8 mouse cellular contexts compared by ENCODE assay signal in the genomic region with DNA sequence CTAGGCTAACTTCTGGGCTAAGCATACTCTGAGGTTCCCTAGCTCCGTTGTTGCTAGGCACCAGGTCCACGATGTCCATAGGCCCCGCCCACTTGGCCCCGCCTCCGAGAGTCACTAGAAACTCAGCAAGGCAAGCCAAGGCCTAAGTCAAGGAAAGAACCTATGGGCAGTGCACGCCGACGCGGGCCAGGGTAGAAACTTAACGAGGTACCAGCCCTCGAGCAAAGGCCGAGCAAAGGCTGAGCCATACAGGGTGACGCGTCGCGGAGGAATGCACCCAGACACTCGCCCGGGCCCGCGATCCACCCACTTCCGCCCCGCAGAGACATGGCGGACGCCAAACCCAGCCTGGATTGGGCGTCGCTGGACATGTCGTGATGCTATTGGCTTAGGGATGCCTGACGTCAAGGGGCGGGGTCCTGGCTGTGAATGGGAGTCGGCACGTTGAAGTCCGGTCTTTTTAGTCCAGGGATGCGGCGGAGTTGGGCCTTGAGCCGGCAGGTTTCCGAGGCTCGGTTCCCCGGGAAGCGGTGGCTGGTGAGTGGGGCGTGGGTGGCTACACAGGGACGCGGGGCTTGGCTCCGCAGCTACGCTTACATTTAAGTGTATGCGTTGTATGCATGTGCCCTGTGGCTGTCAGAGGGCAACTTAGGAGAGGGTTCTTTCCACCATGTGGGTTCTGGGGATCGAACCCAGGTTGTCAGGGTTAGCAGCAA. TPM values are rescaled to one million over a fixed set of nuclear protein-coding genes. Genes with fewer than 3 reads are reported as not detected.
A peak's percentile ranks its signal among the peaks of the same experiment; 100 is the strongest.
DNase-seq lines count a peak whose midpoint lies in the region; ATAC-seq lines count a peak whose summit lies in the region.

Gene Ttc16 (minus strand): TSS at position 275 of the 716 bp plus-strand sequence.
Gene Ptrh1 (plus strand): TSS at position 428 of the 716 bp plus-strand sequence.

- peak within 1 kb of the TSS; percentile 71 for H3K27ac ChIP-seq in heart, embryonic 13.5 days (replicated peaks)
- H3K27ac ChIP-seq in liver, embryonic 12.5 days = 0 out of 2 replicates have a peak within 1 kb of the TSS, but pooled peaks have one; percentile 45
- H3K27ac ChIP-seq in stomach, embryonic 15.5 days = peak within 1 kb of the TSS; percentile 66; the same call in 1 of the 2 replicates

- ATAC-seq in erythroid progenitor cell, adult 5-6 weeks (replicated peaks; ENCODE audit: low FRiP score, poor library complexity, severe bottlenecking) = peak; percentile 97
- peak; percentile 92 for ATAC-seq in heart, embryonic 13.5 days (ENCODE audit: extremely low read depth, insufficient number of reproducible peaks, low FRiP score, low TSS enrichment)
- ATAC-seq in liver, embryonic 12.5 days = peak; percentile 95
- ATAC-seq in stomach, embryonic 15.5 days (ENCODE audit: insufficient read depth, low FRiP score, low read depth) = peak; percentile 93

- peak within 1 kb of the TSS; percentile 69 for H3K4me3 ChIP-seq in heart, embryonic 13.5 days
- peak within 1 kb of the TSS; percentile 71 for H3K4me3 ChIP-seq in liver, embryonic 12.5 days
- H3K4me3 ChIP-seq in stomach, embryonic 15.5 days (replicated peaks) = peak within 1 kb of the TSS; percentile 63

- DNase-seq in CD4-positive helper T cell, adult 2 months (ENCODE audit: low read depth, low spot score) = peak; percentile 96
- peak; percentile 85 for DNase-seq in brain, embryonic 18.5 days (ENCODE audit: low read depth, low spot score)
- DNase-seq in kidney, postnatal 10 days = peak; percentile 99
- peak; percentile 97 to 98 for DNase-seq in natural killer cell, adult 2 months (ENCODE audit: low spot score in 2 of 2)

- peak within 1 kb of the TSS; percentile 89 for H3K4me2 ChIP-seq in heart, embryonic 13.5 days
- peak within 1 kb of the TSS; percentile 93 for H3K4me2 ChIP-seq in liver, embryonic 12.5 days
- peak within 1 kb of the TSS; percentile 90 for H3K4me2 ChIP-seq in stomach, embryonic 15.5 days

- WGBS in heart, embryonic 13.5 days = under 1% methylated on average over 46 of the region's 46 CpGs
- WGBS in liver, embryonic 12.5 days (ENCODE audit: insufficient replicate concordance) = under 1% methylated on average over 46 of the region's 46 CpGs
- WGBS in stomach, embryonic 15.5 days = under 1% methylated on average over 46 of the region's 46 CpGs

- no peaks in the 10 kb centered on the region for H3K9me3 ChIP-seq in heart, embryonic 13.5 days
- H3K9me3 ChIP-seq in liver, embryonic 12.5 days (replicated peaks) = no peaks in the 10 kb centered on the region
- no peaks in the 10 kb centered on the region for H3K9me3 ChIP-seq in stomach, embryonic 15.5 days

- peaks cover 16% of the 10 kb centered on the region for H3K4me1 ChIP-seq in heart, embryonic 13.5 days
- H3K4me1 ChIP-seq in liver, embryonic 12.5 days = peaks cover 38% of the 10 kb centered on the region
- peaks cover 14% of the 10 kb centered on the region for H3K4me1 ChIP-seq in stomach, embryonic 15.5 days

- peaks cover 18% of the 10 kb centered on the region for H3K27me3 ChIP-seq in heart, embryonic 13.5 days (replicated peaks)
- H3K27me3 ChIP-seq in liver, embryonic 12.5 days (replicated peaks) = no peaks in the 10 kb centered on the region; the same call in 1 of the 2 replicates
- H3K27me3 ChIP-seq in stomach, embryonic 15.5 days (replicated peaks) = no peaks in the 10 kb centered on the region

- H3K36me3 ChIP-seq in heart, embryonic 13.5 days = no peaks in the 10 kb centered on the region
- H3K36me3 ChIP-seq in liver, embryonic 12.5 days = no peaks in the 10 kb centered on the region; the same call in 1 of the 2 replicates
- H3K36me3 ChIP-seq in stomach, embryonic 15.5 days = no peaks in the 10 kb centered on the region

- H3K9ac ChIP-seq in heart, embryonic 13.5 days = peak within 1 kb of the TSS; percentile 76
- H3K9ac ChIP-seq in liver, embryonic 12.5 days = peak within 1 kb of the TSS; percentile 67
- peak within 1 kb of the TSS; percentile 9; the same call in 1 of the 2 replicates for H3K9ac ChIP-seq in stomach, embryonic 15.5 days

RNA-seq across cellular contexts. Expression of gene Ttc16, which starts in this region (rescaled TPM):
- total RNA-seq in erythroid progenitor cell, adult 5-6 weeks (2015; ENCODE audit: low replicate concordance) = 1.3 TPM in 1 of 2 replicates, not detected in the other
- total RNA-seq in erythroid progenitor cell, adult 5-6 weeks (2017; ENCODE audit: low replicate concordance) = not detected in 2 replicates
- polyA plus RNA-seq in heart, embryonic 13.5 days (2015; fragmentation: Nextera tagmentation; extraction: Ambion mirVana) = 0.11 and 0.17 TPM in 2 replicates
- polyA plus RNA-seq in liver, embryonic 12.5 days (2016; fragmentation: Nextera tagmentation; extraction: Ambion mirVana) = 0.12 and 0.26 TPM in 2 replicates
- 0.23 and 0.41 TPM in 2 replicates for polyA plus RNA-seq in stomach, embryonic 15.5 days (2015; fragmentation: Nextera tagmentation; extraction: Ambion mirVana)

RNA-seq across cellular contexts. Expression of gene Ptrh1, which starts in this region (rescaled TPM):
- 2.2 TPM in 1 of 2 replicates, not detected in the other for total RNA-seq in erythroid progenitor cell, adult 5-6 weeks (2015; ENCODE audit: low replicate concordance)
- total RNA-seq in erythroid progenitor cell, adult 5-6 weeks (2017; ENCODE audit: low replicate concordance) = 11.3 TPM in 1 of 2 replicates, not detected in the other
- polyA plus RNA-seq in heart, embryonic 13.5 days (2015; fragmentation: Nextera tagmentation; extraction: Ambion mirVana) = 3.9 and 4.4 TPM in 2 replicates
- polyA plus RNA-seq in liver, embryonic 12.5 days (2016; fragmentation: Nextera tagmentation; extraction: Ambion mirVana) = 3.3 and 3.5 TPM in 2 replicates
- polyA plus RNA-seq in stomach, embryonic 15.5 days (2015; fragmentation: Nextera tagmentation; extraction: Ambion mirVana) = 4.4 TPM in 2 replicates

Comparison
In these comparisons a context has a peak if more than half of its experiments do, and no peak if none do; other contexts are left out.
1. Peak in every context shown above with its lines: DNase-seq, ATAC-seq, H3K4me3 ChIP-seq and H3K27ac ChIP-seq.
2. H3K9ac ChIP-seq: peak in every context shown above with its lines; median percentile 76 in heart, embryonic 13.5 days; 67 in liver, embryonic 12.5 days; 9 in stomach, embryonic 15.5 days.